Mouse (Mus musculus) bone marrow macrophage, adult 2 months (primary cell): ENCODE results near the gene Gm13088.
"Not testable (repeated sequence)": the region's sequence is repeated elsewhere in the genome, so short reads cannot be mapped to it uniquely, and the experiment has no call there.

Experiments used
- CTCF ChIP-seq: IDR thresholded peaks from 2 replicates; pipeline ENCODE4 v1.5.1; 2012; ENCODE audit warnings: low read depth, mild to moderate bottlenecking, low read length, moderate library complexity
- POLR2A ChIP-seq: IDR thresholded peaks from 2 replicates; pipeline ENCODE4 v1.6.1; 2012; ENCODE audit warnings: mild to moderate bottlenecking, low read depth, low read length, borderline replicate concordance

DNA sequence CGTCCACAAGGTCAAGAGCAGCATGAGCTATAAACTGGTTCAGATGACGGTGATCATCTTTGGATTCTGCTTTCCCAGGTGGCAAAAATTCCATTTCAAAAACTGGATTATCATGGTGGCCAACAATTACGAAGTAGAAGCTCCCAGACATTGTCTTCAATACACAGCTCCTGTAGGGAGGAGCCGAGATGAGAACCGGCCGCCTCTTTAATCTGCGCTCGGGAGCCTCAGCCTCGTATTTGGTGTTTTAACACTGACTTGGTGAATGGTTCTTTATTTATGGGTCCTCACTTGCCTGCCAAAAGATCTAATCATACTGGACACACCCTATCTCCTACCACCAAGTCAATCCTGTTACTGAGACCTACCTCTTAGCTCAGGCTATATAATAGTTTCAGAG lies 45.1 kb downstream of the Gm13088 start:
- not testable (repeated sequence) for TF ChIP-seq CTCF, POLR2A
